Mouse (Mus musculus): ENCODE data around the gene Armh3.

DNA sequence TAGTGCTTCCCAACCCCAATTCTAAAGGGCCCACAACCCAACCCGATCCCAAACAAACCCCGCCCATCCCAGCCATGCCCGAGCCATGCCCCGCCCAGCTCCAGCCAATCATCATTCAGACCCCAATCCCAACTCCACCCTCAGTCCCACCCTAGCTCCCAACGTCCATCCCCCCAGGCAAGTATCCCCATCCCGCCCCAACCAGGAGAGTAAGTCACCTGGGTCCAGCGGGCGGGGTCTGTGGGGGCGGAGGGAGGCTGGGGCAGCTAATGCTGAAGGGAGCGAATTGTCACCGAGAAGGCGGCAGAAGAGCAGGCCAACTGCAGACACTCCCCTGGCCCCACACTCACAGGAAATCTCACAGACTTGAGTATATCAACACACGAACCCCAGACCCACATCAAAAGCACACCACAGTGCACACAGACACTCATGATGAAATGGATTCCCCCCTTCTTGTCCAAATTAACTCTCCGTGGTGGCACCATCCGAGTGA is 202.2 kb downstream of the Armh3 start:
- no peak for TF ChIP-seq CTCF (IDR thresholded peaks at IDR 0.05; ENCODE audit: low read depth)
- TF ChIP-seq EP300 (optimal IDR thresholded peaks at IDR 0.05): no peak
